Mouse (Mus musculus) C2C12 (cell line): Measurements from ENCODE around the gene Pced1b. TPM values are rescaled to one million over a fixed set of nuclear protein-coding genes. Genes with fewer than 3 reads are reported as not detected.

Source experiments
- H3K27me3 ChIP-seq: one replicate; pipeline ENCODE4 v1.6.1; 2011; ENCODE audit not compliant: control insufficient read depth, insufficient read depth, insufficient read length
- H3K36me3 ChIP-seq: one replicate; pipeline ENCODE4 v1.6.1; 2011; ENCODE audit not compliant: control insufficient read depth, insufficient read depth
- H3K4me3 ChIP-seq: one replicate; pipeline ENCODE4 v1.5.1; 2011; ENCODE audit warnings: mild to moderate bottlenecking, control low read depth; ENCODE audit not compliant: poor library complexity, insufficient read depth, severe bottlenecking
- H3K79me2 ChIP-seq: one replicate; pipeline ENCODE4 v1.6.1; 2011; ENCODE audit not compliant: control insufficient read depth, insufficient read depth
- H3K79me3 ChIP-seq: one replicate; pipeline ENCODE4 v1.6.1; 2011; ENCODE audit warnings: low read depth, control low read depth
- H3ac ChIP-seq: one replicate; pipeline ENCODE3; 2011; ENCODE audit warnings: low read depth; ENCODE audit not compliant: control insufficient read depth, insufficient read length
- CEBPB ChIP-seq: IDR thresholded peaks from one replicate; pipeline ENCODE4 v1.6.1; 2011; ENCODE audit warnings: low read depth, mild to moderate bottlenecking, control low read depth, moderate library complexity
- CTCF ChIP-seq: IDR thresholded peaks from one replicate; pipeline ENCODE4 v1.5.1; 2011; ENCODE audit not compliant: control insufficient read depth, insufficient read depth, insufficient read length
- FOSL1 ChIP-seq: IDR thresholded peaks from one replicate; pipeline ENCODE4 v1.8.0; 2011; ENCODE audit warnings: mild to moderate bottlenecking, low read length; ENCODE audit not compliant: poor library complexity, insufficient read depth, severe bottlenecking
- MAX ChIP-seq: IDR thresholded peaks from one replicate; pipeline ENCODE4 v1.6.1; 2011; ENCODE audit warnings: mild to moderate bottlenecking, control low read depth
- MYOD1 ChIP-seq: IDR thresholded peaks from one replicate; pipeline ENCODE4 v1.6.1; 2011; ENCODE audit warnings: low read depth; ENCODE audit not compliant: control insufficient read depth, insufficient read length
- MYOG ChIP-seq: IDR thresholded peaks from one replicate; pipeline ENCODE4 v1.6.1; 2011; ENCODE audit not compliant: control insufficient read depth, insufficient read length; ENCODE audit errors: extremely low read depth
- USF1 ChIP-seq: IDR thresholded peaks from one replicate; pipeline ENCODE4 v1.6.1; 2011; ENCODE audit warnings: low read depth, mild to moderate bottlenecking, control low read depth, moderate library complexity
- polyA plus RNA-seq: library from polyadenylated mRNA; unstranded; fragments of >200 nt; fragmentation: generic; extraction: Trizol; gene quantifications from one replicate; pipeline ENCODE4 v1.2.1, GENCODE M21; 2012; ENCODE audit warnings: missing spikeins

The Pced1b gene
- polyA plus RNA-seq, 1 experiment: 0.32 TPM

DNA sequence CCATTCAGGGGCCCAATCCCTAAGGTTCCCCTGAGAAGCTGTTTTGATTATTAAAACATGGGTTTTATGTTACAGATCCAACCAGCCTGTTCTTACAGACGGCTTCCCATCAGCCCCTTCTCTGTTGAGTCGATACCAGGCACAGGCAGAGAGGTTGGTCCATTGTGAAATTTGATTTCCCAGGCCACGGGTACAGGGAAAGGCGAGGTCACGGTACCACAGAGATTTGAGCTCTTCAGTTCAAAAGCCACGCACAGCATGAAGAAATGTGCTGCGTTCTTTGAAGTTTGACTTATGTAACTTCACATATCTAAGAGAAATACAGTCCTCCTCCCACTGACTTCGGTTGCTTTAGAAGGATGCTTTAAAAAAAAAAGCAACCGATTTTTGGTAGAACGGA lies 39.8 kb downstream of the Pced1b start:
- H3K79me2 ChIP-seq: no peaks in the 10 kb centered on the region
- H3K36me3 ChIP-seq: no peaks in the 10 kb centered on the region
- TF ChIP-seq MYOD1: no peak
- no peak for TF ChIP-seq MYOG
- no peak for TF ChIP-seq MAX
- TF ChIP-seq CEBPB: no peak
- TF ChIP-seq FOSL1: no peak
- no peak for TF ChIP-seq USF1
- TF ChIP-seq CTCF: no peak
- H3K27me3 ChIP-seq: no peaks in the 10 kb centered on the region
- no peak overlapping the region for H3K4me3 ChIP-seq
- H3K79me3 ChIP-seq: no peaks in the 10 kb centered on the region
- H3ac ChIP-seq: no peak overlapping the region

DNA sequence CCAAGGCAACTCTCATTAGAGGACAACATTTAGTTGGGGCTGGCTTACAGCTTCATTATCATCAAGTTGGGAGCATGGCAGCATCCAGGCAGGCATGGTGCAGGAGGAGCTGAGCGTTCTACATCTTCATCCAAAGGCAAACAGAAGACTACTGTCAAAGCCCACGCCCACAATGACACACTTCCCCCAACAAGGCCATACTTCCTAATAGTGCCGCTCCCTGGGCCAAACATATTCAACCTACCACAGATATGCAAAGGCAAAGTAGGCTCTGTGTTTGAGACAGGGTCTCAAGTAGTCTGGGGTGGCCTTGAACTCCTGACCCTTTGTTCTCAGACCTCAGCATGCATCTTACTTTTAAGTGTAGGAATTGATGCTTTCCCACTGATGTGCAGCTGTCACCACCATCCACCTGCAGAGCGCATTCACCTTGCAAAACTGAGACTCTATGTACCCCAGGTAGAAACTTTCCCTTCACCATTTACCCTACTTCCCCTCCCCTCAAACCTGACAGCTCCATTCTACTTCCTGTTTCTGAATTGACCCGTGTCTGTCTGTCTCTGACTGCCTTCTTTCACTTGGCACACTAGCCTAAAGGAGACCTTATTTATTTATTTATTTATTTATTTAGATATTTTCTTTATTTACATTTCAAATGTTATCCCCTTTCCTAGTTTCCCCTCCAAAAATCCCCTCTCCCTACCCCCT lies 40.7 kb downstream of the Pced1b start:
- H3K79me2 ChIP-seq: no peaks in the 10 kb centered on the region
- H3ac ChIP-seq: no peak overlapping the region
- TF ChIP-seq FOSL1: no peak
- no peak for TF ChIP-seq MAX
- TF ChIP-seq MYOD1: no peak
- no peak for TF ChIP-seq CEBPB
- TF ChIP-seq MYOG: no peak
- TF ChIP-seq USF1: no peak
- TF ChIP-seq CTCF: no peak
- H3K79me3 ChIP-seq: no peaks in the 10 kb centered on the region
- H3K36me3 ChIP-seq: no peaks in the 10 kb centered on the region
- H3K4me3 ChIP-seq: no peak overlapping the region
- H3K27me3 ChIP-seq: no peaks in the 10 kb centered on the region

DNA sequence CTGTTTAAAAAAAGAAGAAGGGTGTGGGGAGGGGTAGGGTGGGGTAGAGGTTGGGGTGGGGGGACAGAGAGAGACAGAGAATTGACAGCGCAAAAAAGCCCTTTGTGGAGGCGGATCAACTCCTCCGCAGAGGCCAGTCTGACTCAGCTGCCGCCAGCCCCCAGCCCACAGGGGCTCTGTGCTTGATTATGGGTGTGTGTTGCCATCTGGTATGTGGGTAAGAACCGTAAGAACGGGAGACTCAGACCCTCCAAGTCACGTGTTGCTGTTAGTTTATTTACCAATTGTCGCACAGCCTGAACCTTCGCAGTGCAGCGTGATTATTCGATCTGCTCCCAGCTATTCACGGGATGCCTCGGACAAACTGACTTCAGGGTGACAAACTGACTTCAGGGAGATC lies 41.8 kb downstream of the Pced1b start:
- Histone ChIP-seq H3K27me3 (no peaks in the 10 kb centered on the region), H3K36me3 (no peaks in the 10 kb centered on the region), H3ac (no peak overlapping the region), H3K79me3 (no peaks in the 10 kb centered on the region), H3K4me3 (no peak overlapping the region), H3K79me2 (no peaks in the 10 kb centered on the region)
- TF ChIP-seq USF1 (no peak), CTCF (no peak), MAX (no peak), CEBPB (no peak), MYOG (no peak), MYOD1 (no peak), FOSL1 (no peak)

- no peak overlapping the region for H3K4me3 ChIP-seq
Observed at GRCm38 (mm10) chr15:97289176-97289575, 42.3 kb downstream of the Pced1b start.

DNA sequence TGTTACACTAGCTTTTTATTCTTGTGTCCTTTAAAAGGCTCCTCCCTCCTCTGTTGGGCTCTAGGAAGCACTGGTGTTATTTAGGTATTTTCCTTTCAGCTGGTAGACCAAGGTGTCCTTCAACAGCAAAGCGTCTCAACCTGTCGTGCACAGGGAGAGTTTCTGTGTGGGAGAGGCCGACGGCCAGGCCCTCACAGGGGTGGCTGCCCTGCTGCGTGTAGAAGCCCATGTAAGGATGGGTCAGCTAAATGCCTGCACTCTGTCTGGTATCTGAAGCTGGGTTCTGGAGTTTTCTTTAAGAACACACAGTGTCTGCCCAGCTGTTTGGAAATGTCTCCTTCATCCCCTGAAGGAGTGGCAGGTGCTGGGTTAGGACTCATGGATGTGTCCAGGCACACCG lies 43.4 kb downstream of the Pced1b start:
- Histone ChIP-seq H3K27me3 (no peaks in the 10 kb centered on the region), H3K79me3 (no peaks in the 10 kb centered on the region), H3K4me3 (no peak overlapping the region), H3K36me3 (no peaks in the 10 kb centered on the region), H3K79me2 (no peaks in the 10 kb centered on the region), H3ac (no peak overlapping the region)
- TF ChIP-seq MYOG: no peak
- TF ChIP-seq MYOD1: no peak
- TF ChIP-seq FOSL1: no peak
- TF ChIP-seq MAX: no peak
- TF ChIP-seq CEBPB: no peak
- TF ChIP-seq CTCF: no peak
- TF ChIP-seq USF1: no peak

More at GRCm38 (mm10) chr15:97289176-97289575, 42.3 kb downstream of the Pced1b start:
- Histone ChIP-seq H3K36me3 (no peaks in the 10 kb centered on the region), H3K79me2 (no peaks in the 10 kb centered on the region), H3K79me3 (no peaks in the 10 kb centered on the region), H3K27me3 (no peaks in the 10 kb centered on the region), H3ac (no peak overlapping the region)
- TF ChIP-seq FOSL1 (no peak), CEBPB (no peak), MYOG (no peak)

GRCm38 (mm10) chr15:97291291-97292050 lies 44.6 kb downstream of the Pced1b start:
- Histone ChIP-seq H3K36me3 (no peaks in the 10 kb centered on the region), H3K79me3 (no peaks in the 10 kb centered on the region), H3ac (no peak overlapping the region), H3K4me3 (no peak overlapping the region), H3K79me2 (no peaks in the 10 kb centered on the region), H3K27me3 (no peaks in the 10 kb centered on the region)
- TF ChIP-seq MAX (no peak), MYOG (no peak), CTCF (no peak), CEBPB (no peak), FOSL1 (no peak), USF1 (no peak), MYOD1 (no peak)
